Mouse (Mus musculus) activated CD4-positive, CD25-positive, alpha-beta regulatory T cell, adult 4 months (primary cell): Measurements from ENCODE around the gene Timmdc1. TPM values are rescaled to one million over a fixed set of nuclear protein-coding genes. Genes with fewer than 3 reads are reported as not detected.
A peak's percentile ranks its signal among the peaks of the same experiment; 100 is the strongest.

Experiments
- ATAC-seq: one replicate; pipeline ENCODE4 v1.8.0; 2017
- polyA plus RNA-seq, 2 experiments: library from polyadenylated mRNA; unstranded; fragments of 100-300 nt; shearing (Covaris generic); gene quantifications; one replicate each; pipeline ENCODE4 v1.2.1; 2017

Timmdc1 gene
- polyA plus RNA-seq, result 10 to 100 TPM; 11.4 to 15.4 TPM

DNA sequence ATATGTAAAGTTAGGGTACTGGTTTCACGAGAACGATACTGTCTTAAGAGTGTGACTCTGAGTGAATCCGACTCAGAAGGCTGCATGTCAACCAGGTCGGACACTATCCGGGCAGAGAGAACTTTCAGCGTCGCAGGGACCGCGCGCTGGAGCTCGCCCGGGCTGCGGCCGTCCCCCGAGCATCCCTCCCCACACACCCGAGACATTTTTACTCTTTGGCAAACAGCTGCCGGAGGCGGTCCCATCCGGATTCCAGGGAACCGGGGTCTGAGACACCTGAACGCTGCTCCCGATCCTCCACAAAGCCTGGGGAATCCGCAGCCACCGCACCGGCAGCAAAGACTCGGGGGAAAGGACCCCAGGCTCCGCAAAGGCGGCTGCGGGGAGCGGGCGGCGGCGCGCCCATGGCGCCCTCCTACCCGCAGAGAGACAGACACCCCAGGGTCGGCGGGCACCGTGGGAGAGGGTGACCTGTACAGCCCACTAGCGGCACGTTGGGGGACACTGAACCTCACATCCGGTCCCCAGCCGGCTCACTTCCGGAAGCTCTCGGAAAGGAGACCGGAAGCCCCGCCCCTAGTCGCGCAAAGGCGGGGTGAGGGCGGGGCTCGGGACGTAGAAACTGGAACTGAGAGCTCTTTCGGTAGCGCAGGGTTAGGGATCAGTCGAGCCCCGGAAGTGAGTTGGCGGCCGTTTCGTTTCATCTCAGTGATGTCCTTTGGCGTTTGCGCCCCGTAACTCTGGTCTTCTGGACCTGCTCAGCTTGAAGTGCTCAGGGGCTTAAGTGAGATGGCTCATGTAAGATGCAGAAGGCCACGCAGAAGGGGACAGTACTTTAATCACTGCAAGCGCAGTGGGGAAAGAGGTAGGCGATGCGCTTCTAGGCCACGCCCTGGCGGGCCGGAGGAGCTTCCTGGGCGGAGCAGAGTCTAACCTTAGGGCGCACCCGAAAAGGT lies at the start of gene Timmdc1:
Gene Timmdc1 (minus strand): TSS at position 535 of the 956 bp plus-strand sequence.
- ATAC-seq, result peak; percentile 96

DNA sequence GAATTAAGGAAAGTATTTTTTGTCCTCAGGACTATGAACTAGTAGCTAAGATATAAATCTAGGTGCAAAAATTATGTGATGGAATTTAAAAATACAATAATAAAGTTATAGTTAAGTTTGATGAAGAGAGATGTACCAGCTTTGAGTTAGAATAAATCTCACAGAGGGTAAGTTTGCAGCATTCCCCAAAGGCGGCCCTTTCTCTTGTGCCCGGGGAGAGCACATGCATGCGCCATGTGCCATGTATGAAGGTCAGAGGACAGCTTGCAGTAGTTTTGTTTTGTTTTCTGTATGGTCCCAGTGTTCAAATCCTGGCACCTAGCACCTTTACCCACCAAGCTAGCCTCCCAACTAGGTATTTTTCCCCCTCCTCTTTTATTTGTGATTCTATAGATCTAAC lies 49.0 kb upstream of the Timmdc1 start:
- ATAC-seq, result no peak

DNA sequence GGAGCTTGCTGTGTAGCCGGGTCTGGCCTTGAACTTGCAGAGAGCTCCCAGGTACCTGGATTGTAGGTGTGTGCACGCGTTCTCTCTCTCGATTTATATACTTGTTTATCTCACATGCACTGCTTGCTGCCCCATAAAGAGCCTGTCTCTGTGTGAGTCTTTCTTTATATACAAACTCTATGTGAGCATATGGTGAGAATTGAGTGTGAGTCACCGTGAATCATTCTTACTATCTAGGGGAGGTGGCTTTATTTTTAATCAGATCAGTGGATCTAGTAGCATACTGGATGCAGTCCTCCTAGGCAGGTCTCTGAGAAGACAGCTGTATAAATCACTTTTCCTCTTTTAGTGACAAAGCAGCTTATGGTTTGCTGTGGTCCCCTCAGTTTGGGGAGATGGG lies 45.7 kb upstream of the Timmdc1 start:
- ATAC-seq, result no peak

DNA sequence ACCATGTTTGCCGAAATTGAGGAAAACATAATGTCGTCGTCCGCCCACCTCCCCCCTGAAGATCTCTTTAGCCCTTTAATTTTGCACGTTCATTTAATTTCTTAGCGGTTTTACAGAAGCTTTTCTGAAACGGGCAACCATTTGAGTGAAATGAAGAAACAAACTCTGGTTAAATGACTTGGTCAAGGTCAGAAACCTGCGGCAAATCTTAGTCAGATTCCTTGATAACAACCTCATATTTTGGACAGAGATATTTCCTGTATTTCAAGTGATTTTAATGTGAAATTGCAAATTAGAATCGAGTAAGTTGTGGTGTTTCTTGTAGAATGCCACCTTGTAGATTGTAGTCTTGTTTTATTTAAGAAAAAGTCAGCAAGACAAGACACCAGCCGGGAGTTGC lies 41.1 kb upstream of the Timmdc1 start:
- no peak for ATAC-seq

DNA sequence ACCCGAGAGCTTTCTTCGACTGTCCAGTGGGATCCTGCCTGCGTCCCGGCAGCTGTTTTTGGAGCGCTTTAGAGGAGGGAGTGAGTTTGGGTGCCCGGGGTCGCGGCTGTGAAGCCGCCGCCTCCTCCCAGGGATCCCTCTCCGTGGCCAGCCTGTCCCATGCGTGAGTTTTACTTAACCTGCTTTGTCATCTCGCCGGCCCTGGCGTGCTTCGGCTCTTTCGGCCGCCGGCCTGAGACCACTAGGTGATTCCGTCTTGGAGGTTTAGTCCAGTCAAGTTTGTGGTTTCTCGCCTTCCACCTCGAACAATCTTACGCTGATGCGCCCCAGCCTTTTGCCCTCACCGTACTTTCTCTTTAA lies 40.5 kb upstream of the Timmdc1 start:
- peak; percentile 35 for ATAC-seq

DNA sequence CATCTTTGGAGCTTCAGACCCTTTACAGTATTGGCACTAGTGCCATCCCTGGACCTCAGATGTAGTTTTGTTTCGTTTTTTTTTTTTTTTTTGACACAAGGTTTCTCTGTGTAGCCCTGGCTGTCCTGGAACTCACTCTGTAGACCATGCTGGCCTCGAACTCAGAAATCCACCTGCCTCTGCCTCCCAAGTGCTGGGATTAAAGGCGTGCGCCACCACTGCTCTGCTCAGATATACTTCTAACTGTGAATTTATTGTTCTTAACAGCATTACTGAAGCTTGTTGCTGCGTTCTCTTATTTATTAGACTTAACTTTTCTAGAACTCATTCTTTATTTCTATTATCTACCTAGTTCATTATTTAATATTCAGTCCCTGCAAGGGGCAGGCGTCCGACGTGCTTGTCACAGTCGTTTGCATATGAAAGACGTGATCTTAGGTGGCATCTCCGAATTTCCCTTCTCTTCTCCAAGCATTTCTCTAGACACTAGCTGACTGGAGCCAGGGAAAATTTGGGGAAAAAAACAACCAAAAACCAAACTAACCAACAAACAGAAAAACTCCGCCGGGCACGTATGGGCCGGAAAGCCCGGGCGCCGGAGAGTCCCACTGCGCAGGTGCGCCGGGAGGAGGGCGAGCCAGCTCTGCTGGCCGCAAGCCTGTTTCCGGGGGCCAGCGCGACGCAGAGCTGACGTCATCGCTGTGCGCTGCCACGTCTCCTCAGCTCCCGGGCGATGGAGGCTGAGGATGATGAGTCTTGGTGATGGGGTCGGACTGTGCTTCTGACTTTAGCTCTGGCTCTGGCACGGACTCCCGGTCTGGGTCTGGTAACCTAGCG lies 39.9 kb upstream of the Timmdc1 start:
- peak; percentile 96 for ATAC-seq

DNA sequence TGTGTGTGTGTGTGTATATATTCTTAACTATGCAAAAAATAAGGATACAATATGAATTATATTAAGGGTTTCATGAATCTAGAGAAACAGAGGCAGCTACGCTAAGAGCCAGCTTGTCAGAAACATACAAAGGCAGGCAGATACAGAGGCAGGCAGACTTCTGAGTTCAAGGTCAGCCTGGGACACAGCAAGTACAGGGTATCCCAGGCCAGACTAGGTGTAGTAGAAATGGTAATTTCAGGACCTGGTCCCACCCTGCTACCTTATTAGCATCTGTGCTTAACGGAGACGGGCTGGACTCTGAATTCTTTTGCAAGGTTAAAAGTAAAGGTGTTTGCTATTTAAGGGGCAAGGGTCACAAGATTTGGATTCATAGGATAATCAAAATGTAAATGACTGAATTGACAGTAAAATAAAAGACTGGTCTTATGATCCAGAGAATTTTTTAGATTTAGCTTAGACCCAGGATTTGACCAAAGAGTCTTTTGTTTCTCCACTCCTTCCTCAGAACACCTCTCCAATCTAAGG lies 35.8 kb upstream of the Timmdc1 start, which contains the start of gene Tmem39a:
Gene Tmem39a (plus strand): TSS at position 478 of the 528 bp plus-strand sequence.
- no peak for ATAC-seq

DNA sequence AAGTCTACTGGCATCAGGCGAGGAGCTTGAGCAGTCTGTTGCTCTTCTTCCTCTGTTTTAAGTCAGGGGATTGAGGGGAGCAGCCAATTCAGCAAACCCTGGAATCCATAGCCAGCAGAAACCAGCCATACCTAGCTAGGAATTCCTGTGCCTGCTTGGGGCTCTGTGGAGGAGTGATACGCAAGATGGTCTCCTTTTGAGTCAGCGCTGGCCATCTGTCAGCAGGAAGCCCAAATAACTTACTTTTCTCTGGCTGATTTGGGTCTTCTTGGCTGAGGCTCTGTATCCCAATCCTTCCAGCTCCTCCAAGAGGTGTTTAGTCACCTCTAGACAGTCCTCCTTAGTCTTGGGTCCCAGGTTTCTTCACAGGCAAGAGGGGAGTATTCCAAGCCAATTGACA lies 33.5 kb upstream of the Timmdc1 start:
- ATAC-seq, result no peak

DNA sequence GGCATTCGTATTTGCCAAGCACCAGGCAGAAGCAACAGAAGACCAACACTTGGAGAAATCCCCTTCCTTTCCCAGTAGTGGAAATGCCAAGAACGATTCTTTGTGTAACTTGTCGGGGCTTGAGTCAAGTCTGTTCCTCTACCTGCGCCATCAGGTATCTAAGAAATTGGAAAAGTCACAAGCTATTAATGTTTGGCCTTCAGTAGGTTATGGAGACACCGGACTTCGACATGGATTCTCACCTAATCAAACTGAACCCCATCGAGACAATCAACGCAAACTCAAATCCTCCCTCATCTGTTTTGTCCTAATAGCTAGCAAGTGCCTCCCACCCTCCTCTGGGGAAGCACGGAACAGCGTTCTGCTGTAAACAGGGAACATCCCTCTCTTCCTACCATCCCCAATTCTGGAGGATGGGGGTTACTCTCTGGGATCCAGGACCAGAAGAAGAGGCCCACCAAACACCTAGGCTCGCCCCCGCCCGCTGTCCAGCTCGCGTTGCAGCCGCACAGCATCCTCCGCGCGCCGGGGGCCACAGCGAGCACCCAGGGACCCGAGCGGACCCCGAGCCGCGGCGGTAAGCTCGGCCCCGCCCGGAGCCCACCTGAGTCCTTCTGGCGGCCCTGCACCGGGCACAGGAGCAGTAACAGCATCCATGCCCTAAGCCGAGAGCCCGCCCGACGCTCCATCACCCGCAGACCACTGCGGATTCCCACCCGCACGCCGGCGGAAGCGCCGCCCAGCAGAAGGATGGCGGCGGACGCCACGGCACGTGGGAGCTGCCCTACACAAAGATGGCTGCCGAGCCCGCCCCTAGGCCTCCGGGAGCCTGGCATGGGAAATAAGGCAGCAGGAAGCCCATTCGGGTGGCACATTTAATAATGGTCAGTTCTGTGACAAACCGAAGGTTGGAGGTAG lies 27.3 kb upstream of the Timmdc1 start, which contains the start of gene Poglut1:
Gene Poglut1 (minus strand): TSS at position 780 of the 918 bp plus-strand sequence.
- peak; percentile 96 for ATAC-seq

DNA sequence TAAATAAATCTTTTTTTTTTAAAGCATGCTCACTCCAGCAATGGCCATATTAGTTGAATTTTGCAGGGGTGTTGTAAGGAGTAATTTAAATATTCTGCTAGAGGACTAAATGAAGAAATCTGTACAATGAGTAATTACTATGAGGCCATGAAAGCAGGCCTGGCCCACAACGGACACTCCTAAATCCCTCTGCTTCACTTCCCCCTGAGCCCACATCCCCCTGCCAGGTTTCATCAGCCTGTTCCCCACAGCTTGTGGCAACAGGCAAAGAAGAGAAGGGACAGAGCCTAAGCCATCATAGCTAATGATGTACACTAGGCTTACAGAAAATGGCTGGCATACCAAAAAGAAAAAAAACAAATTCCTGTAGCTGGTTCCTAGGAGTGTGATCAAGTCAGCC lies 25.5 kb upstream of the Timmdc1 start:
- ATAC-seq, result no peak

DNA sequence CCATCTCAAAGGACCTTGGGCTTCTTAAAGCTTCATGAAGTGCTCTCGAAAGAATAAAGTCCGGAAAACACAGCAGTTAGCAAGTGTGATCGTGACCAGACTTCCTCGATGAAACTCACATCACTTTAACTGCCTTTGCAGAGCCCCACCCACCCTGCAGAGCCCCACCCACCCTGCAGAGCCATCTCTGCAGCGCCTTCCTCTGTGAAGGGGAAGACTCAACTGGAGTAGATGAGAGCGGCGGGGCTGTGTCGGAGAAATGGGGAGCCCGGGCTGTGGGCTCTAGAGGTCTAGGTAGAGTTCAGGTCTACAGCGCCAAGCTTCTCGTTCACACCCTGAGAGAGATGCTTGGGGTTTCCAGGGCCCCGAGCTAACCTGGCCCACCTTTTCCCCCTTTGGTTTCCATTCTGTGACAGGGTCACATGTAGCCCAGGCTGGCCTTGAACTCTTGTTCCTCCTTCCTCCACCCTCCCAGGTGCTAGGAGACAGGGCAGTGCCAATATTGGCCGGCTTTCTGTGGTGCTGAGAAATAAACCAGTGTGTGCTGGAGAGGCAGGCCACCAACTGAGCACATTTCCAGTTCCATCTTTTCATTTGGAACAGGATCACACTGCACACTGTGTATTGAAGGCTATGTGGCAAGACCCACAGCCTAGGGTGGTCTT lies 16.4 kb upstream of the Timmdc1 start:
- no peak for ATAC-seq

DNA sequence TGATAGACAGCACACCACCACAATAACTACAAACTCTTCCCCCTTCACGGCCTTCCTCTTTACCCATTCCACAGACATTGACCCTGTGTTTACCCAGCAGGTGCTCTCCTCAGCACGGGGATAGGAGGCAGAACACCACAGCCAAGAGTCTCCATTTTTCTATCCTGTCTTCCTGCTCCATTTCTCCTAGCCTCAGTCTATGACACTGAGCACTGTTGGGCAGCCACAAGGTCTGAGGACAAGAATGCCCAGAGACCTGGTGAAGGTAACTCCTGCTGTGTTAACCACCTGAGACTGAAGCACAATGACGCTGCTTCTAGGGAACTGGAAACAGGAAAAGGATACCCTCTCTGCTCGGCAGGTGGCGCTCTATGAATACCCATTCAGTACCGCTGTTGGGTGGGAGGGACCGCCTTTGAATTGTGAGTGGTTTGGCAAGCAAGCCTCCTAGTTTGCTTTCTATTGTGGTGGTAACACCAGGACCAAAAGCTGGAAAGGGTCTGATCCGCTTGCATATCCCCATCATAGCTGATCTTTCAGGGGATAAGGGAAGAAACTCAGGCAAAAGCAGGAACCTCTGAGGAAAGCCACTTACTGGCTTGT lies 14.2 kb upstream of the Timmdc1 start:
- ATAC-seq, result peak; percentile 91

DNA sequence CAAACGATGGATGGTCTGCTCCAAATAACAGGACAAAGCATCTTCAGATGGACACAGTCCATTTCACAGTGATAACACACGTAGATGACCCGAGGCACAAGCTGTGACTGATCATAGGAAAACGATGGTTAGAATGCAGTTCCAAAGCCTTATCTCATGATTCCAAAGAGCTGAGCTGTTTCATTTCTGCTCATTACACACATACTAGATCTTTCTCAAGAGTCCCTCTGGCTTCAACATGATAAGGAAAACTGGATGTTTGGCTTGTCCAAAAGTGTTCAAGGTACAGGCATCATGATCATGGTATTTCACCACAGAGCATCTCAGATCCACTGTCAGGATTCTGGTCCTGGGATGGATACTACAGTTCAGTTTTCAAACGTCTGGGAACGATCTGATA lies 3.8 kb upstream of the Timmdc1 start:
- no peak for ATAC-seq

DNA sequence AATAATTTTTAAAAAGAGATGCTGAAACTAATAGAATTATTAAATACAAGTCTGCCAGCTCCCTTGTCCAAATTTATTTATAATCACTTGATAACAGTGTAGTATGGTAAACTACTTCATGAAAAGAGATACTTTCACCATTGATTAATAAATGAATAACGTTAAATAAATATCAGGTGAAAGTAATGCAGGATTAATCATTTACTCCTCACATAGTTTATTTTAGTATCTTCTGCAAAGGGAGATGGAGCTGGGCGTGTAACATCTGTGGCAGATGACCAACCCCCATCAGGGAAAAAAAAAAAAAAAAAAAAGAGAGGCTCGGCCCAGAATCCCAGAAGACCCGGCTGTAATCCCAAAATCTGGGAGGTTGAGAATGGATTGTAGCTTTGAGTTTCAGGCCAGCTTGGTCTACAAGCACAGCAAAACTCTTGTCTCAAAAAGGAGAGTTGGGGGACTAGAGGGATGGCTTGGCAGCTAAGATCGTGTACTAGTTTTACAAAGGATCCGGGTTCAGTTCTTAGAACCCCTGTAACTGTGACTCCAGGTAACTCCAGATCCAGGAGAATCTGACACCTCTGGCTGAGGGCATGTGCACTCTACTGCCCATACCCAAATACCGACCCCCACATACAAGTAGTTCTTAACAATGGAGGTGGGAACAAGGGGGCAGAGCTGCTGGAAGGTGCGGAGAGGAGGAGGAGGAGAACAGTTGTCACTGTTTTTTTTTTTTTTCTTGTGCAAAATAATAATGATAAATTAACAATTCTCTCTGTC lies 1.1 kb downstream of the Timmdc1 start:
- no peak for ATAC-seq

DNA sequence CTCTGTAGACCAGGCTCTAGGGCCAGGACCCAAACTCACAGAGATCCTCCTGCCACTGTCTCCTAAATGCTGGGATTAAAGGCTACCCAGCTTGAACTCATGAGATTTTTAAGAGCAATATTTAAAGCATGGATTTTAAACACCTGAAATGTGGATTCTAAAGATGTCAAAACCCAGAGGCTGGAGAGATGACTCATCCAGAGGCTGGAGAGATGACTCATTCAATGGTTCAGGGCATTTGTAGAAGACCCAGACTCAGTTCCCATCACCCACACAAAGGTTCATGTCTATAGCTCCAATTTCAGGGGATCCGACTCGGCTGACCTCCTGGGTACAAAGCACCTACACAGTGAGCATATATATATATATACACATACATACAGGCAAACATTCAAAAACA lies 3.3 kb downstream of the Timmdc1 start:
- no peak for ATAC-seq

DNA sequence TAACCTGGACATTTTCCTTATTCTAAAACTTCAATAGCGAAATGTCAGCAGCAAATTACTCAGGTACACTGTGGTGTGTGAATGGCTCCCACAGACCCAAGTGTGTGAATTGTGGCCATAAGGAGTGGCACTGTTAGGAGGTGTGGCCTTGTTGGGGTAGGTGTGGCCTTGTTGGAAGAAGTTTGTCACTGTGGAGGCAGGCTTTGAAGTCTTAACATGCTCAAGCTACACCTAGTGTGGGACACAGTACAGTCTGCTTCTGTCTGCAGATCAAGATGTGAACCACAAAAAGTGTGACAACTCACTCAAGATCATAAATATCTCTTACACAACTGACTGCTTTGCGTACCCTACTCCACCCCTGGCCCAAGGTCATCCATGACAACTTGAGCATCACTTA lies 11.6 kb downstream of the Timmdc1 start:
- ATAC-seq, result no peak

DNA sequence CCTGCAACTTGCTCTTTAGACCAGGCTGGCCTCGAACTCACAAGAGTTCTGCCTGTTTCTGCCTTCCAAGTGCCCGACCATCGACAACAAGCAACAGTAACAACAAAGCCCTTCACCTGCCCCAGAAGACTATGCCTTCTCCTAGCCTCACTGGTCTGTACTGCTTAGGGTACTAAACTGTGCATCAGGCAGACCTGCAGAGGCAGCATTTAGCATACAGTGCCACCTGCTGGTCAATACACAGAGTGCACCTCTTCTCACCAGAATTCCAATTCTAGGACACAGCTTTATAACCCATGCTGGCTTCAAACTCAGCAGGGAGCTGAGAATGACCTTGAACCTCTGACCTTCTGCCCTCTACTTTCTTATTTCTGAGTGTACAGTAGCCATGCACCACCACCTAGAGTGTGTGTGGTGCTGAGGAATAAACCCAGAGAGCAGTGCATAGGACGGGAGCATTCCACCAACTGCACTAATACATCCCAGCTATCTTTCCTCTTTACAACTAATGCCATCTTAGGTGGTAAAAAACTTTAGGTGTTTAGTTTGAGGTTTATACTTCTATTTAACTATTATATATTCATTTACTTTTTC lies 16.3 kb downstream of the Timmdc1 start:
- ATAC-seq, result peak; percentile 72

DNA sequence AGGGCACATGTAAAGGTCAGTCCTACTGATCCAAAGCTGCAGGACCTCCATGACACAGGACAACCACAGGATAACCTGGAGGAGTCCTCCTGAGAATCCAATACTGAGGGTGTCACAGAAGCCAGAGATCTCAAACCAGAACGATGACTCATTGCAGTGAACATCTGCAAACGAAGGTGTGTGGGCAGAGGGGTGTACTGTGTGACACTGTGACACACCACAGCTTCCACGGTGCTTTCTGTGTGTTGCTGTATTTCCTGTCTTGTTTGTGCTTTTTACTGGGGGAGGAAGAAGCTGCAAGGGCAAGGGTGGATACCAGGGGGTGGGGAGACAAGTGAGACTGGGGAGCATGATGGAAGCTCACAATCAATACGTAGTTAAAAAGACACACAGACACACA lies 18.9 kb downstream of the Timmdc1 start:
- ATAC-seq, result peak; percentile 65

DNA sequence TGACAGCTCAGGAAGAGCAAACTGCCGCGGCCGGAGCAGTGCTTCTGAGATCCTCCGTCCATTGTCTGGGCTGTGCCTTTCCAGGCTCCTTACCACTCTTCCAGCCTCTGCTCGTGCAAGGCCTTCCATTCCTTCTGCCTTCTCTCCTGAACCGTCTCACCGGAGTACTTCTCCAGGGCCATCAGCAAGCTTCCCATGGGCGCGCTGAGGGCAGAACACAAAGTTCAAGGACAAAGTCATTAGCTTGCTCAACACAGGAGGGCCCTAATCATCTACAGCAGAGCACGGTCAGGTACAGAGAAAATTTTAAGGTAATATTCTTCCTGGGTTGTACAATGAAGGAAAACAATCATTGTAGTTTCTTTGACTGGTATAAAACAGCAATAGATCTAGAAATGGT lies 20.0 kb downstream of the Timmdc1 start:
- no peak for ATAC-seq
